Mouse (Mus musculus): Measurements from ENCODE around the gene Mknk1.

- TF ChIP-seq CTCF (IDR thresholded peaks at IDR 0.05; ENCODE audit: borderline replicate concordance, insufficient read depth, low read length) (no peak), POLR2A (IDR thresholded peaks at IDR 0.05; ENCODE audit: low read depth, low read length) (no peak)
These were observed 45.0 kb downstream of the Mknk1 start, which contains the start of gene Kncn for GRCm38 (mm10) chr4:115884022-115884421.
